14 mouse cellular contexts compared by ENCODE assay signal in the genomic region with DNA sequence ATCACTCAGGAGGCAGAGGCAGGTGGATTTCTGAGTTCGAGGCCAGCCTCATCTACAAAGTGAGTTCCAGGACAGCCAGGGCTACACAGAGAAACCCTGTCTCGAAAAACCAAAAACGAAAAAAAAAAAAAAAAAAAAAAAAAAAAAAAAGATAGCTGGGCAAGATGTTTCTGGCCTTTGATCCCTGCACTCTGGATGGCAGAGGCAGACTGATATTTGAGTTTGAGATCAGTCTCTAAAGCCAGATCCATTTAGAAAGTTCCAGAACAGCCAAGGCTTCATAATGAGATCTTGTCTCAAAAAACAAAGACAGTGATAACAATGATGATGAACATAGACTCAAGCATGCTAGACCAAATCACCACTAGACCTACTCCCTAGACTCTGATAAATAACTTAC. TPM values are rescaled to one million over a fixed set of nuclear protein-coding genes. Genes with fewer than 3 reads are reported as not detected.
DNase-seq lines count a peak whose midpoint lies in the region; ATAC-seq and TF ChIP-seq lines count a peak whose summit lies in the region.
"Not testable (repeated sequence)": the region's sequence is repeated elsewhere in the genome, so short reads cannot be mapped to it uniquely, and the experiment has no call there.
"Had no signal": no experiment of that assay in that cellular context is flagged by ENCODE, and none has a peak within 500 bp of the region (broad histone marks: within the 10 kb centered on the region; RNA-seq: fewer than 3 reads in every experiment).

No protein-coding gene starts in this region.

- DNase-seq in forebrain, embryonic 10.5 days (ENCODE audit: extremely low spot score, low spot score); limb, embryonic 10.5 days (ENCODE audit: low spot score); liver, embryonic 14.5 days (ENCODE audit: low read depth in 3 of 3, low spot score in 3 of 3); midbrain, embryonic 11.5 days (ENCODE audit: low spot score, missing footprints): not testable (repeated sequence)

- peak overlapping the region; percentile 99 for H3K9ac ChIP-seq in heart, embryonic 13.5 days
- not testable (repeated sequence) for H3K9ac ChIP-seq in hindbrain, embryonic 15.5 days; midbrain, embryonic 11.5 days (ENCODE audit: low read length); stomach, embryonic 14.5 days (replicated peaks; ENCODE audit: low read depth, low read length)
- H3K9ac ChIP-seq in liver, embryonic 14.5 days (replicated peaks) = peak overlapping the region; percentile 98

- WGBS in forebrain, embryonic 10.5 days = 80% methylated on average over 3 of the region's 3 CpGs
- 76% methylated on average over 3 of the region's 3 CpGs for WGBS in heart, embryonic 13.5 days
- WGBS in hindbrain, embryonic 15.5 days = 80% methylated on average over 3 of the region's 3 CpGs
- WGBS in limb, embryonic 10.5 days = 74% methylated on average over 3 of the region's 3 CpGs
- 48% methylated on average over 3 of the region's 3 CpGs for WGBS in liver, embryonic 14.5 days (ENCODE audit: insufficient replicate concordance)
- WGBS in midbrain, embryonic 11.5 days = 77% methylated on average over 3 of the region's 3 CpGs
- WGBS in stomach, embryonic 14.5 days = 77% methylated on average over 3 of the region's 3 CpGs

- peaks cover 34% of the 10 kb centered on the region for H3K36me3 ChIP-seq in E14TG2a.4 (ENCODE audit: insufficient read depth, low read length)
- H3K36me3 ChIP-seq in forebrain, embryonic 10.5 days (replicated peaks) = peaks cover 24% of the 10 kb centered on the region
- H3K36me3 ChIP-seq in heart, embryonic 13.5 days = peaks cover 26% of the 10 kb centered on the region
- peaks cover 17% of the 10 kb centered on the region for H3K36me3 ChIP-seq in hindbrain, embryonic 15.5 days
- H3K36me3 ChIP-seq in limb, embryonic 10.5 days = peaks cover 28% of the 10 kb centered on the region
- H3K36me3 ChIP-seq in liver, embryonic 14.5 days (replicated peaks; ENCODE audit: control insufficient read depth, insufficient read depth, low read depth) = peaks cover 20% of the 10 kb centered on the region
- H3K36me3 ChIP-seq in midbrain, embryonic 11.5 days (ENCODE audit: control insufficient read depth, insufficient read depth, low read length) = not testable (repeated sequence)
- peaks cover 22% of the 10 kb centered on the region for H3K36me3 ChIP-seq in stomach, embryonic 14.5 days (ENCODE audit: control insufficient read depth, insufficient read depth, low read length)

- TF ChIP-seq EP300 in liver, embryonic 14.5 days (IDR thresholded peaks at IDR 0.05; ENCODE audit: low read depth) = not testable (repeated sequence)

- peak overlapping the region; percentile 96 for H3K4me2 ChIP-seq in heart, embryonic 13.5 days
- H3K4me2 ChIP-seq in hindbrain, embryonic 15.5 days = peak overlapping the region; percentile 92
- peak overlapping the region; percentile 70 for H3K4me2 ChIP-seq in liver, embryonic 14.5 days (ENCODE audit: low read depth)
- H3K4me2 ChIP-seq in midbrain, embryonic 11.5 days; stomach, embryonic 14.5 days (replicated peaks; ENCODE audit: low read depth, low read length): not testable (repeated sequence)

- peak overlapping the region; percentile 100 for H3K4me3 ChIP-seq in E14TG2a.4 (replicated peaks; ENCODE audit: low read length)
- peak overlapping the region; percentile 99 for H3K4me3 ChIP-seq in forebrain, embryonic 10.5 days
- peak overlapping the region; percentile 100 for H3K4me3 ChIP-seq in heart, embryonic 13.5 days
- H3K4me3 ChIP-seq in hindbrain, embryonic 15.5 days = peak overlapping the region; percentile 92; the same call in 1 of the 2 replicates
- peak overlapping the region; percentile 96 for H3K4me3 ChIP-seq in limb, embryonic 10.5 days
- H3K4me3 ChIP-seq in liver, embryonic 14.5 days (ENCODE audit: insufficient read depth in 1 of 2, low read depth in 2 of 2, low read length in 2 of 2) = peak overlapping the region in 1 of 2 experiments; percentile 97; a peak in 2 of 4 replicates
- peak overlapping the region; percentile 98; the same call in 1 of the 2 replicates for H3K4me3 ChIP-seq in midbrain, embryonic 11.5 days (ENCODE audit: low read depth, low read length)
- H3K4me3 ChIP-seq in stomach, embryonic 14.5 days (ENCODE audit: low read depth, low read length) = peak overlapping the region; percentile 64; the same call in 1 of the 2 replicates

- H3K4me1 ChIP-seq in E14TG2a.4 (replicated peaks; ENCODE audit: low read depth, low read length) = peaks cover 45% of the 10 kb centered on the region
- peaks cover 14% of the 10 kb centered on the region for H3K4me1 ChIP-seq in forebrain, embryonic 10.5 days
- H3K4me1 ChIP-seq in heart, embryonic 13.5 days = peaks cover 14% of the 10 kb centered on the region
- peaks cover 16% of the 10 kb centered on the region for H3K4me1 ChIP-seq in hindbrain, embryonic 15.5 days (replicated peaks)
- not testable (repeated sequence) for H3K4me1 ChIP-seq in limb, embryonic 10.5 days; midbrain, embryonic 11.5 days (ENCODE audit: control insufficient read depth, insufficient read depth, low read length); stomach, embryonic 14.5 days (ENCODE audit: control insufficient read depth, insufficient read depth, low read length)
- H3K4me1 ChIP-seq in liver, embryonic 14.5 days (replicated peaks; ENCODE audit: control insufficient read depth in 2 of 2, insufficient read depth in 2 of 2, low read length in 1 of 2) = peaks cover 9 to 10% of the 10 kb centered on the region in 2 experiments

- H3K27ac ChIP-seq in forebrain, embryonic 10.5 days = peak overlapping the region; percentile 93
- peak overlapping the region; percentile 65; the same call in 1 of the 2 replicates for H3K27ac ChIP-seq in heart, embryonic 13.5 days (replicated peaks)
- H3K27ac ChIP-seq in hindbrain, embryonic 15.5 days (replicated peaks) = 0 out of 2 replicates have a peak overlapping the region, but pooled peaks have one; percentile 81
- H3K27ac ChIP-seq in limb, embryonic 10.5 days = peak overlapping the region; percentile 93; the same call in 1 of the 2 replicates
- H3K27ac ChIP-seq in liver, embryonic 14.5 days = peak overlapping the region; percentile 75
- H3K27ac ChIP-seq in midbrain, embryonic 11.5 days (ENCODE audit: low read depth, low read length); stomach, embryonic 14.5 days (ENCODE audit: low read length): not testable (repeated sequence)

- TF ChIP-seq CTCF in E14TG2a.4 (conservative IDR thresholded peaks at IDR 0.05; ENCODE audit: low read length); liver, embryonic 14.5 days (IDR thresholded peaks at IDR 0.05; ENCODE audit: low read depth): not testable (repeated sequence)

- ATAC-seq in heart, embryonic 13.5 days (ENCODE audit: extremely low read depth, insufficient number of reproducible peaks, low FRiP score, low TSS enrichment); hindbrain, embryonic 15.5 days (ENCODE audit: low FRiP score, low read depth); liver, embryonic 14.5 days (ENCODE audit: insufficient read depth); midbrain, embryonic 11.5 days (ENCODE audit: low FRiP score); stomach, embryonic 14.5 days (ENCODE audit: insufficient number of reproducible peaks, insufficient read depth, low FRiP score, low read depth): not testable (repeated sequence)

- not testable (repeated sequence) for H3K9me3 ChIP-seq in E14TG2a.4 (ENCODE audit: low read length); forebrain, embryonic 10.5 days; heart, embryonic 13.5 days; hindbrain, embryonic 15.5 days; limb, embryonic 10.5 days (replicated peaks); liver, embryonic 14.5 days (ENCODE audit: control insufficient read depth, low read length); midbrain, embryonic 11.5 days (ENCODE audit: control insufficient read depth, low read length); stomach, embryonic 14.5 days (ENCODE audit: control insufficient read depth, low read depth, low read length)

- not testable (repeated sequence) for H3K27me3 ChIP-seq in E14TG2a.4 (ENCODE audit: insufficient read depth, low read length); forebrain, embryonic 10.5 days (ENCODE audit: poor library complexity, severe bottlenecking); heart, embryonic 13.5 days (replicated peaks); hindbrain, embryonic 15.5 days; limb, embryonic 10.5 days (ENCODE audit: low read depth, poor library complexity, severe bottlenecking); liver, embryonic 14.5 days (ENCODE audit: control insufficient read depth, insufficient read depth, low read length); midbrain, embryonic 11.5 days (ENCODE audit: control insufficient read depth, insufficient read depth, low read length); stomach, embryonic 14.5 days (ENCODE audit: control insufficient read depth, insufficient read depth, low read length)

RNA-seq across cellular contexts. Expression of a gene that starts 0.9 kb away (rescaled TPM):
- polyA plus RNA-seq in forebrain, embryonic 10.5 days (2016; fragmentation: Nextera tagmentation; extraction: Ambion mirVana) = 208 and 212 TPM in 2 replicates
- 112 and 139 TPM in 2 replicates for polyA plus RNA-seq in heart, embryonic 13.5 days (2015; fragmentation: Nextera tagmentation; extraction: Ambion mirVana)
- polyA plus RNA-seq in hindbrain, embryonic 15.5 days (2015; fragmentation: Nextera tagmentation; extraction: Ambion mirVana) = 141 and 145 TPM in 2 replicates
- 211 and 228 TPM in 2 replicates for polyA plus RNA-seq in limb, embryonic 10.5 days (2016; fragmentation: Nextera tagmentation; extraction: Ambion mirVana)
- polyA plus RNA-seq in liver, embryonic 14.5 days (2012; rRNA removed) = 32.0 and 61.2 TPM in 2 replicates
- 87.3 and 92.4 TPM in 2 replicates for polyA plus RNA-seq in liver, embryonic 14.5 days (2014; fragmentation: Nextera tagmentation; extraction: Ambion mirVana)
- 169 and 183 TPM in 2 replicates for polyA plus RNA-seq in midbrain, embryonic 11.5 days (2014; fragmentation: Nextera tagmentation; extraction: Ambion mirVana)
- polyA plus RNA-seq in stomach, embryonic 14.5 days (2014; fragmentation: Nextera tagmentation; extraction: Ambion mirVana) = 154 and 162 TPM in 2 replicates

RNA-seq across cellular contexts. Expression of a gene that starts 10.3 kb away (rescaled TPM):
- polyA plus RNA-seq in forebrain, embryonic 10.5 days (2016; fragmentation: Nextera tagmentation; extraction: Ambion mirVana) = 53.2 and 55.5 TPM in 2 replicates
- 56.6 and 62.6 TPM in 2 replicates for polyA plus RNA-seq in heart, embryonic 13.5 days (2015; fragmentation: Nextera tagmentation; extraction: Ambion mirVana)
- 60.2 and 61.5 TPM in 2 replicates for polyA plus RNA-seq in hindbrain, embryonic 15.5 days (2015; fragmentation: Nextera tagmentation; extraction: Ambion mirVana)
- 56.8 and 60.6 TPM in 2 replicates for polyA plus RNA-seq in limb, embryonic 10.5 days (2016; fragmentation: Nextera tagmentation; extraction: Ambion mirVana)
- 18.5 and 22.2 TPM in 2 replicates for polyA plus RNA-seq in liver, embryonic 14.5 days (2012; rRNA removed)
- polyA plus RNA-seq in liver, embryonic 14.5 days (2014; fragmentation: Nextera tagmentation; extraction: Ambion mirVana) = 28.3 and 35.3 TPM in 2 replicates
- 54.6 and 59.1 TPM in 2 replicates for polyA plus RNA-seq in midbrain, embryonic 11.5 days (2014; fragmentation: Nextera tagmentation; extraction: Ambion mirVana)
- polyA plus RNA-seq in stomach, embryonic 14.5 days (2014; fragmentation: Nextera tagmentation; extraction: Ambion mirVana) = 63.9 and 67.6 TPM in 2 replicates

RNA-seq across cellular contexts. Expression of a gene that starts 13.2 kb away (rescaled TPM):
- polyA plus RNA-seq in forebrain, embryonic 10.5 days (2016; fragmentation: Nextera tagmentation; extraction: Ambion mirVana) = 125 and 130 TPM in 2 replicates
- polyA plus RNA-seq in heart, embryonic 13.5 days (2015; fragmentation: Nextera tagmentation; extraction: Ambion mirVana) = 48.2 and 49.5 TPM in 2 replicates
- polyA plus RNA-seq in hindbrain, embryonic 15.5 days (2015; fragmentation: Nextera tagmentation; extraction: Ambion mirVana) = 43.0 and 45.2 TPM in 2 replicates
- polyA plus RNA-seq in limb, embryonic 10.5 days (2016; fragmentation: Nextera tagmentation; extraction: Ambion mirVana) = 110 and 149 TPM in 2 replicates
- 3.1 and 3.7 TPM in 2 replicates for polyA plus RNA-seq in liver, embryonic 14.5 days (2012; rRNA removed)
- polyA plus RNA-seq in liver, embryonic 14.5 days (2014; fragmentation: Nextera tagmentation; extraction: Ambion mirVana) = 43.7 and 47.7 TPM in 2 replicates
- 109 and 123 TPM in 2 replicates for polyA plus RNA-seq in midbrain, embryonic 11.5 days (2014; fragmentation: Nextera tagmentation; extraction: Ambion mirVana)
- polyA plus RNA-seq in stomach, embryonic 14.5 days (2014; fragmentation: Nextera tagmentation; extraction: Ambion mirVana) = 58.5 and 82.3 TPM in 2 replicates

RNA-seq across cellular contexts. Expression of a gene that starts 13.3 kb away (rescaled TPM):
- polyA plus RNA-seq in forebrain, embryonic 10.5 days (2016; fragmentation: Nextera tagmentation; extraction: Ambion mirVana) = not detected in 2 replicates
- not detected in 2 replicates for polyA plus RNA-seq in heart, embryonic 13.5 days (2015; fragmentation: Nextera tagmentation; extraction: Ambion mirVana)
- not detected in 2 replicates for polyA plus RNA-seq in hindbrain, embryonic 15.5 days (2015; fragmentation: Nextera tagmentation; extraction: Ambion mirVana)
- polyA plus RNA-seq in limb, embryonic 10.5 days (2016; fragmentation: Nextera tagmentation; extraction: Ambion mirVana) = not detected in 2 replicates
- not detected in 2 replicates for polyA plus RNA-seq in liver, embryonic 14.5 days (2012; rRNA removed)
- polyA plus RNA-seq in liver, embryonic 14.5 days (2014; fragmentation: Nextera tagmentation; extraction: Ambion mirVana) = not detected in 2 replicates
- polyA plus RNA-seq in midbrain, embryonic 11.5 days (2014; fragmentation: Nextera tagmentation; extraction: Ambion mirVana) = not detected in 2 replicates
- not detected in 2 replicates for polyA plus RNA-seq in stomach, embryonic 14.5 days (2014; fragmentation: Nextera tagmentation; extraction: Ambion mirVana)
- polyA plus RNA-seq: cerebellum, adult 2 months; cortical plate, adult 2 months; gonadal fat pad, adult 2 months; midbrain, embryonic 10.5 days; neural tube, embryonic 14.5 days; small intestine, adult 2 months had no signal

RNA-seq across cellular contexts. Expression of a gene that starts 18.3 kb away (rescaled TPM):
- polyA plus RNA-seq in forebrain, embryonic 10.5 days (2016; fragmentation: Nextera tagmentation; extraction: Ambion mirVana) = 178 and 183 TPM in 2 replicates
- polyA plus RNA-seq in heart, embryonic 13.5 days (2015; fragmentation: Nextera tagmentation; extraction: Ambion mirVana) = 61.9 and 71.3 TPM in 2 replicates
- 45.3 and 51.6 TPM in 2 replicates for polyA plus RNA-seq in hindbrain, embryonic 15.5 days (2015; fragmentation: Nextera tagmentation; extraction: Ambion mirVana)
- polyA plus RNA-seq in limb, embryonic 10.5 days (2016; fragmentation: Nextera tagmentation; extraction: Ambion mirVana) = 151 and 188 TPM in 2 replicates
- 36.7 and 52.7 TPM in 2 replicates for polyA plus RNA-seq in liver, embryonic 14.5 days (2012; rRNA removed)
- 65.0 and 70.8 TPM in 2 replicates for polyA plus RNA-seq in liver, embryonic 14.5 days (2014; fragmentation: Nextera tagmentation; extraction: Ambion mirVana)
- 115 and 116 TPM in 2 replicates for polyA plus RNA-seq in midbrain, embryonic 11.5 days (2014; fragmentation: Nextera tagmentation; extraction: Ambion mirVana)
- polyA plus RNA-seq in stomach, embryonic 14.5 days (2014; fragmentation: Nextera tagmentation; extraction: Ambion mirVana) = 71.0 and 82.4 TPM in 2 replicates
